Comparison of ENCODE assay signal across 8 mouse cellular contexts in the genomic region with DNA sequence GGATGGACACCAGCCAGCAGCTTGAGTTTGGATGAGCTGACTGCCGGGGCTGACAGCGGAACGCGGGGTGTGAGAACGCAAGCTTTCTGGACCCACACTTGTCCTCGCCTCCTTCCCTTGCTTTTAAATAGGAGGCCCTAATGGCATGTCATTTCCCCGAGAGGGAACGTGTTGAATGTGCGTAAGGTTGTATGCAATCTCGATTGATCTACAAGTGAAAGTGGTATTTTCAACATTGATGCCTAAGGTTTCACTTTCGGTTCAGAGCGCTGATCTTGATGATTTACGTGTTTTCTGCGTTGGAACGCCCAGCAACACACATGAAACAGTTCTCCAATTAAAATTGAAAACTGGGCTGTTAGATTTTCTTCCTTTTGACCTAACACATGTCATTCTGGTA. TPM values are rescaled to one million over a fixed set of nuclear protein-coding genes. Genes with fewer than 3 reads are reported as not detected.
DNase-seq lines count a peak whose midpoint lies in the region; ATAC-seq and TF ChIP-seq lines count a peak whose summit lies in the region.

No protein-coding gene starts in this region.

- peaks cover 18% of the 10 kb centered on the region for H3K4me1 ChIP-seq in forebrain, embryonic 12.5 days
- H3K4me1 ChIP-seq in limb, embryonic 14.5 days (ENCODE audit: control insufficient read depth, insufficient read depth, low read length): peaks cover 3% of the 10 kb centered on the region; the same call in 1 of the 2 replicates
- peaks cover 23% of the 10 kb centered on the region for H3K4me1 ChIP-seq in neural tube, embryonic 15.5 days

- no peaks in the 10 kb centered on the region for H3K27me3 ChIP-seq in forebrain, embryonic 12.5 days
- no peaks in the 10 kb centered on the region for H3K27me3 ChIP-seq in limb, embryonic 14.5 days (ENCODE audit: control insufficient read depth, insufficient read depth, low read length)
- H3K27me3 ChIP-seq in neural tube, embryonic 15.5 days (replicated peaks): no peaks in the 10 kb centered on the region

- peak; percentile 41 for DNase-seq in layer of hippocampus, adult 9-10 months (ENCODE audit: low spot score)
- DNase-seq in layer of hippocampus, postnatal 14 days (ENCODE audit: low spot score in 2 of 2): no peak
- peak; percentile 77 for DNase-seq in NIH3T3 (ENCODE audit: low read depth)
- peak; percentile 38 for DNase-seq in limb, embryonic 14.5 days (ENCODE audit: low spot score)
- no peak for DNase-seq in adrenal gland, adult 2 months
- DNase-seq in spleen, postnatal 14 days (ENCODE audit: low spot score in 2 of 2): no peak

- peaks cover 18% of the 10 kb centered on the region for H3K36me3 ChIP-seq in forebrain, embryonic 12.5 days (replicated peaks)
- H3K36me3 ChIP-seq in limb, embryonic 14.5 days (ENCODE audit: control insufficient read depth, insufficient read depth, low read length): peaks cover 18% of the 10 kb centered on the region
- H3K36me3 ChIP-seq in neural tube, embryonic 15.5 days: peaks cover 18% of the 10 kb centered on the region

- H3K4me2 ChIP-seq in forebrain, embryonic 12.5 days: peak overlapping the region; percentile 66
- peak overlapping the region; percentile 63 for H3K4me2 ChIP-seq in limb, embryonic 14.5 days (replicated peaks; ENCODE audit: low read depth, low read length, severe bottlenecking)
- H3K4me2 ChIP-seq in neural tube, embryonic 15.5 days: peak overlapping the region; percentile 69

- H3K27ac ChIP-seq in forebrain, embryonic 12.5 days: peak overlapping the region; percentile 89
- peak overlapping the region; percentile 76 for H3K27ac ChIP-seq in limb, embryonic 14.5 days (replicated peaks; ENCODE audit: low read depth, low read length)
- peak overlapping the region; percentile 94 for H3K27ac ChIP-seq in neural tube, embryonic 15.5 days (replicated peaks)

- WGBS in forebrain, embryonic 12.5 days: 2% methylated on average over 15 of the region's 15 CpGs
- WGBS in limb, embryonic 14.5 days: under 1% methylated on average over 15 of the region's 15 CpGs
- under 1% methylated on average over 15 of the region's 15 CpGs for WGBS in neural tube, embryonic 15.5 days

- peak overlapping the region; percentile 90 for H3K4me3 ChIP-seq in forebrain, embryonic 12.5 days (replicated peaks)
- peak overlapping the region; percentile 96 for H3K4me3 ChIP-seq in limb, embryonic 14.5 days (replicated peaks; ENCODE audit: low read length)
- H3K4me3 ChIP-seq in neural tube, embryonic 15.5 days (replicated peaks): peak overlapping the region; percentile 88

- 0 out of 2 replicates have a peak, but pooled peaks have one; percentile 5 for TF ChIP-seq POLR2A in limb, embryonic 14.5 days (IDR thresholded peaks at IDR 0.05; ENCODE audit: borderline replicate concordance, extremely low read depth, insufficient read depth, insufficient read length)

- peak overlapping the region; percentile 80 for H3K9ac ChIP-seq in forebrain, embryonic 12.5 days
- peak overlapping the region; percentile 72 for H3K9ac ChIP-seq in limb, embryonic 14.5 days (ENCODE audit: low read depth, low read length, severe bottlenecking)
- H3K9ac ChIP-seq in neural tube, embryonic 15.5 days (replicated peaks): peak overlapping the region; percentile 76

- ATAC-seq in forebrain, embryonic 12.5 days (ENCODE audit: low FRiP score): no peak; the same call in 1 of the 2 replicates
- no peak for ATAC-seq in limb, embryonic 14.5 days (ENCODE audit: low FRiP score, low read depth)
- peak; percentile 12 for ATAC-seq in neural tube, embryonic 15.5 days (ENCODE audit: low FRiP score)

- no peaks in the 10 kb centered on the region for H3K9me3 ChIP-seq in forebrain, embryonic 12.5 days
- H3K9me3 ChIP-seq in limb, embryonic 14.5 days (ENCODE audit: control insufficient read depth, low read length): no peaks in the 10 kb centered on the region
- H3K9me3 ChIP-seq in neural tube, embryonic 15.5 days (replicated peaks): no peaks in the 10 kb centered on the region

RNA-seq across cellular contexts. Expression of gene Nub1, which starts 0.8 kb away (rescaled TPM):
- 10 to 100 TPM; 66.5 to 67.0 TPM for total RNA-seq in layer of hippocampus, postnatal 14 days (2021)
- 36.4 and 39.2 TPM in 2 replicates for polyA plus RNA-seq in forebrain, embryonic 12.5 days (2016; fragmentation: Nextera tagmentation; extraction: Ambion mirVana)
- 37.1 and 39.4 TPM in 2 replicates for polyA plus RNA-seq in limb, embryonic 14.5 days (2012; rRNA removed)
- 33.4 and 35.1 TPM in 2 replicates for polyA plus RNA-seq in limb, embryonic 14.5 days (2014; fragmentation: Nextera tagmentation; extraction: Ambion mirVana)
- polyA plus RNA-seq in neural tube, embryonic 15.5 days (2015; fragmentation: Nextera tagmentation; extraction: Ambion mirVana): 45.6 and 47.5 TPM in 2 replicates
- total RNA-seq in adrenal gland, adult 2 months (2021): 10 to 100 TPM; 60.7 to 64.1 TPM
- 46.4 and 55.5 TPM in 2 replicates for polyA plus RNA-seq in adrenal gland, adult 2 months (2012; rRNA removed)

RNA-seq across cellular contexts. Expression of gene Wdr86, which starts 44.4 kb away (rescaled TPM):
- 1 to 10 TPM; 1.1 to 4.7 TPM for total RNA-seq in layer of hippocampus, postnatal 14 days (2021)
- polyA plus RNA-seq in forebrain, embryonic 12.5 days (2016; fragmentation: Nextera tagmentation; extraction: Ambion mirVana): 6.6 and 10.1 TPM in 2 replicates
- polyA plus RNA-seq in limb, embryonic 14.5 days (2012; rRNA removed): 37.5 and 59.4 TPM in 2 replicates
- 25.4 and 32.0 TPM in 2 replicates for polyA plus RNA-seq in limb, embryonic 14.5 days (2014; fragmentation: Nextera tagmentation; extraction: Ambion mirVana)
- 4.1 and 5.2 TPM in 2 replicates for polyA plus RNA-seq in neural tube, embryonic 15.5 days (2015; fragmentation: Nextera tagmentation; extraction: Ambion mirVana)
- 1 to 10 TPM in 1 of 2 experiments, under 1 TPM in 1; 0.66 to 1.7 TPM for total RNA-seq in adrenal gland, adult 2 months (2021)
- polyA plus RNA-seq in adrenal gland, adult 2 months (2012; rRNA removed): 7.4 and 7.6 TPM in 2 replicates

Comparison
In these comparisons a context has a peak if more than half of its experiments do, and no peak if none do; other contexts are left out.
1. DNase-seq: peak in layer of hippocampus, adult 9-10 months (single experiment), NIH3T3 (single experiment) and limb, embryonic 14.5 days (single experiment); none in layer of hippocampus, postnatal 14 days (0 of 2), adrenal gland, adult 2 months (single experiment) and spleen, postnatal 14 days (0 of 2).
2. Peak in every context shown above with its lines, with median percentiles within 50 percentile points of each other: H3K27ac ChIP-seq, H3K4me2 ChIP-seq, H3K4me3 ChIP-seq and H3K9ac ChIP-seq.